ENCODE assay signal across 8 mouse cellular contexts in genomic region chr1:75545965-75546956, GRCm38 (mm10). TPM values are rescaled to one million over a fixed set of nuclear protein-coding genes. Genes with fewer than 3 reads are reported as not detected.
DNase-seq lines count a peak whose midpoint lies in the region; ATAC-seq and TF ChIP-seq lines count a peak whose summit lies in the region.

TSS of gene Slc4a3 (plus strand) at chr1:75546266.

- H3K4me3 ChIP-seq in embryonic facial prominence, embryonic 13.5 days, result peak within 1 kb of the TSS; percentile 77
- H3K4me3 ChIP-seq in limb, embryonic 15.5 days, result peak within 1 kb of the TSS; percentile 61
- H3K4me3 ChIP-seq in myocyte, result peak within 1 kb of the TSS; percentile 32

- peaks cover 4% of the 10 kb centered on the region; the same call in 1 of the 2 replicates for H3K9me3 ChIP-seq in embryonic facial prominence, embryonic 13.5 days
- no peaks in the 10 kb centered on the region for H3K9me3 ChIP-seq in limb, embryonic 15.5 days

- no peaks in the 10 kb centered on the region for H3K79me2 ChIP-seq in myocyte (ENCODE audit: control insufficient read depth, insufficient read depth)

- H3K4me2 ChIP-seq in embryonic facial prominence, embryonic 13.5 days, result peak within 1 kb of the TSS; percentile 70
- peak within 1 kb of the TSS; percentile 71 for H3K4me2 ChIP-seq in limb, embryonic 15.5 days
- peak within 1 kb of the TSS; percentile 85 for H3K4me2 ChIP-seq in myocyte (ENCODE audit: low read depth)

- peak; percentile 79 for DNase-seq in 3134 (ENCODE audit: extremely low read depth, insufficient read length, low spot score)
- peak; percentile 87 for DNase-seq in adrenal gland, postnatal 14 days
- DNase-seq in heart, adult 9 months (ENCODE audit: low spot score in 2 of 2), result peak; percentile 55 to 66
- DNase-seq in kidney, adult 9 months, result peak; percentile 58
- DNase-seq in urinary bladder, postnatal 14 days (ENCODE audit: low spot score), result peak; percentile 69

- peak; percentile 69 for ATAC-seq in embryonic facial prominence, embryonic 13.5 days (ENCODE audit: insufficient number of reproducible peaks, insufficient read depth, low FRiP score, low TSS enrichment, low read depth)
- ATAC-seq in limb, embryonic 15.5 days (ENCODE audit: insufficient number of reproducible peaks, low FRiP score, low TSS enrichment, low read depth), result peak; percentile 80

- H3ac ChIP-seq in myocyte (ENCODE audit: control insufficient read depth, insufficient read length), result peak within 1 kb of the TSS; percentile 33

- TF ChIP-seq POLR2A in myocyte (IDR thresholded peaks at IDR 0.05; ENCODE audit: insufficient read length, low read depth), result peak; percentile 55

- H3K4me1 ChIP-seq in embryonic facial prominence, embryonic 13.5 days, result peaks cover 15% of the 10 kb centered on the region
- H3K4me1 ChIP-seq in limb, embryonic 15.5 days, result peaks cover 26% of the 10 kb centered on the region

- H3K27ac ChIP-seq in embryonic facial prominence, embryonic 13.5 days, result peak within 1 kb of the TSS; percentile 83
- peak within 1 kb of the TSS; percentile 79 for H3K27ac ChIP-seq in limb, embryonic 15.5 days

- H3K9ac ChIP-seq in embryonic facial prominence, embryonic 13.5 days, result peak within 1 kb of the TSS; percentile 91
- H3K9ac ChIP-seq in limb, embryonic 15.5 days, result peak within 1 kb of the TSS; percentile 69

- no peaks in the 10 kb centered on the region for H3K27me3 ChIP-seq in embryonic facial prominence, embryonic 13.5 days
- H3K27me3 ChIP-seq in limb, embryonic 15.5 days, result no peaks in the 10 kb centered on the region
- no peaks in the 10 kb centered on the region for H3K27me3 ChIP-seq in myocyte (ENCODE audit: control insufficient read depth, insufficient read depth, insufficient read length)

- 2% methylated on average over 58 of the region's 64 CpGs for WGBS in embryonic facial prominence, embryonic 13.5 days
- WGBS in limb, embryonic 15.5 days, result 1% methylated on average over 60 of the region's 64 CpGs

- peaks cover 31% of the 10 kb centered on the region for H3K36me3 ChIP-seq in embryonic facial prominence, embryonic 13.5 days
- H3K36me3 ChIP-seq in limb, embryonic 15.5 days, result peaks cover 25% of the 10 kb centered on the region
- H3K36me3 ChIP-seq in myocyte (ENCODE audit: control insufficient read depth, insufficient read depth), result no peaks in the 10 kb centered on the region

TF ChIP-seq in myocyte, 11 proteins besides CTCF, POLR2A, EP300 and RAD21:
- TF ChIP-seq POLR2AphosphoS2 (IDR thresholded peaks at IDR 0.05; ENCODE audit: insufficient read length, low read depth) (peak; percentile 21), MYOD1 (IDR thresholded peaks at IDR 0.05; ENCODE audit: control insufficient read depth in 1 of 3, insufficient read length in 2 of 3, low read depth in 2 of 3) (peak in 1 of 3 experiments; percentile 36), MYOG (IDR thresholded peaks at IDR 0.05; ENCODE audit: control insufficient read depth in 1 of 3, insufficient read depth in 1 of 3, insufficient read length in 2 of 3, low read depth in 2 of 3) (peak in 2 of 3 experiments; percentile 28 to 56), TCF12 (IDR thresholded peaks at IDR 0.05; ENCODE audit: insufficient read depth, poor library complexity, severe bottlenecking) (no peak), SRF (IDR thresholded peaks at IDR 0.05; ENCODE audit: control insufficient read depth, insufficient read length, low read depth) (no peak)

RNA-seq across cellular contexts. Expression of gene Slc4a3, which starts in this region (rescaled TPM):
- 67.4 and 89.2 TPM in 2 replicates for total RNA-seq in adrenal gland, postnatal 14 days (2021)
- polyA plus RNA-seq in embryonic facial prominence, embryonic 13.5 days (2015; fragmentation: Nextera tagmentation; extraction: Ambion mirVana), result 27.0 and 37.1 TPM in 2 replicates
- 24.1 and 24.8 TPM in 2 replicates for polyA plus RNA-seq in limb, embryonic 15.5 days (2015; fragmentation: Nextera tagmentation; extraction: Ambion mirVana)
- polyA plus RNA-seq in myocyte (2012; fragmentation: generic; extraction: Trizol), result 48.6 TPM

Comparison
In these comparisons a context has a peak if more than half of its experiments do, and no peak if none do; other contexts are left out.
1. Peak in every context shown above with its lines: DNase-seq, ATAC-seq, H3K4me3 ChIP-seq and H3K27ac ChIP-seq.